Mouse (Mus musculus) frontal cortex, adult (tissue): Measurements from ENCODE around the gene Adcy3.
"Not testable (repeated sequence)": the region's sequence is repeated elsewhere in the genome, so short reads cannot be mapped to it uniquely, and the experiment has no call there.

Experiments used
- ATAC-seq: cut with Nextera tagmentation; 2 replicates; pipeline ENCODE4 v1.9.2; 2017; ENCODE audit warnings: mild to moderate bottlenecking, moderate library complexity, mixed read lengths; ENCODE audit not compliant: low TSS enrichment

Adcy3 gene

DNA sequence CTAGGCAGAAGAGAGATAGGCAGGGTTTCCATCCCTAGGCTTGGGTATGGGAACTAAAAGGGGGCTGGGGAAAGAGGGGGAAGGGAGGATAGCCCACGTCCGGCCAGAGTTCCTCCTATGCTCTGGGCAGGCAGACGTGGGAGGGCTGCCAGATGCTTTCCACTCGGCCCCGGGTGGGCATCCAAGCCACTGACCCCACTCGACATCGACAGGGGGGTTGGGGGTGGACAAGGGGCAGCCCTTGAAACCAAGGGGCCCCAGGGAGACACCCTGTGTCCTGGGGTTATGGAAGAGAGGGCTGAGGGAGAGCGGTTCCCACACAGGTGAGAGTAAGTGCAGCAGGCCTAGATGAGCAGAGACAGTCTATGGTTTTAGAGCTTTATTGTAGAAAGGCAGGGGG is 107.4 kb downstream of the Adcy3 start:
- not testable (repeated sequence) for ATAC-seq

DNA sequence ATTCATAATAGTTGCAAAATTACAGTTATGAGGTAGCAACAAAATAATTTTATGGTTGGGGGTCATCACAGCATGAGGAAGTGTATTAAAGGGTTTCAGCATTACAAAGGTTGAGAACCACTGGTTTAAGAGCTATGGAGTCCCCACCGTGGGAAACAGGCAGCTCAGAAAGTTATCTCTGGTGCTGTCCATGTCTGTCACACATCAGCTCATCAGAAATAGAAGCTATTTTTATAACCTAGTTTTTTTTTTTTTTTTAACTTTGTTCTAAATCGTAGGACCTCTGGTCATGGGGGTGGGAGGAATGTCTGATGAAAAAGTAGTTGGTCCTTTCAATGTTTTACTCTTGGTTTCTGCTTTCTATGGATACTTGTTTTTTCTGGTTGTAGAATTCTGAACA is 110.9 kb downstream of the Adcy3 start:
- no peak for ATAC-seq

DNA sequence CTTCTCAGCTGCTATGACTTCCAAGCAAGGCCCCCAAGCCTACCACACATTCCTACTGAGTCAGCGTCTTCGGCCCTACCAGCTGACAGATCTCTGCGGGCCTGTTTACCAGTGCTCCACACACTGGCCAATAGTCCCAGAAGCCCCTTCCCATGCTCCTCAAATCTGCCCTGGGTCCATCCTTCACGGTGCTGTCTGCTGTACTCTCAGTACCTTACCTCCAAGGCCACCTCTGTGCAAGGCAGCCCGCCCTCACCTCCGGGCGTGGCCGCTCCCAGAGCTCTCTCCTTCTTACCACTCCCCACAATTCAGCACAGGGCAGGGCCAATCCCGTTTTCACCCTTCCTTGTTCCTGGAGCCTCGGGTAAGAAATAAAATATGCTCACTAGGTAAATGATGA is 112.8 kb downstream of the Adcy3 start:
- ATAC-seq, result no peak

DNA sequence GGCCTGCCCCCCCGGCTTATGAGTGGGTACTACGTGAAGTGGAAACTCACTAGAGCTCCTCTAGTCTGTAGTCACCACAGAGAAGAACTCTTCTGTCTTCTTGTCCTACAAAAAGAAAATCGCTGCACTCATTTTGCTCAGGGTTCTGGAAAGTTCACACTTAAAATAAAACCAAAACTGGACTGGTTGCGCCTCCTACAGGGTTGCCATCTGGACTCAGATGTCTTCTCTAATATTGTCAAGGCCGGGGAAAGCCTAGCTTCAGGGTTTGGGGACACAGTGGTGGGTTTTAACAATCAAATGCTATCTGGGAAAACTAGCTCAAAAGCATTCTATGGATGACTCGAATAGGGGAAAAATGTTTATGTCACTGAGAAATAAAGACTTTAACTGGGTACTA is 116.9 kb downstream of the Adcy3 start:
- ATAC-seq, result no peak

DNA sequence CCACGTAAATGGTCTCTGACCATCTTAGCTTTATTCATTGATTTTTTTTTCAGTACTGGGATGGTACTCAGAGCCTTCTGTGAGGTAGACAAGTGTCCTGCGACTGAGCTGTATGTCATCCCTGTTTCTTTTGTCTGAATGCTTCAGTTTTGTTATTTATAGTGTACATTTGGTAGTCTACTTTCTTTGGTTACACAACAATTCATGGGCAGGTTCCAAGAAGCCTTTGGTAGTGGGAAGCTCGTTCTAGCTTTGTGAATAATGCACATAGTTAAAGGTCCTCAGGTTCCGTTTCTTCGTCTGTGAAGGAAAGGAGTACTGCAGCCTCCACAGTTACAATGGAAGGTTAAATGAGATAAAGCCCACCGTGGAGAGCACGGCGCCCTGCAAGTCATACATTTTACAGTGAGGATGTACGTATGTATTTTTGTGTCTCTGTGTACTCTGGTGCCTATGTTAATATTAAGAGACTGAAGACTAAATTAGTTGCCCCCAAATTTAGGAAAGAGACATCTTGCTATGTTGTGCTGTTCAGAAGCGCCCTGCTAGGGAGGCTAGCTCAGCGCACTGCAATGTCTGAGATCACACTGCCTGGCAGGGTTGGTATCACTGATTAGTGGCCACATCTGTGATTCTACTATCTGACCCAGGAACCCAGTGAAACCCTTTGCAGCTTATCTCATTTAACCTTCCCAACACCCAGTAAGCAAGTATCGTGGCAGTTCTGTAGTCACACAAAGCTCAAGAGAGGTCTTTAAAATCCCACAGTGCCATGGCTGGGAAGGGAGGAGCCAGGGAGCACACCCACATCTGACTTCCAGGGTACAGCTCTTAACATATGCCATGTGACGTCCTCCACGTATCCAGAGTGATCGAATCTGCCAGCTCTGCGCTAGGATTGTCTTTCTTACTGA is 120.1 kb downstream of the Adcy3 start:
- ATAC-seq, result peak; percentile 76
